Mouse (Mus musculus) CD4-positive, CD25-positive, alpha-beta regulatory T cell, adult 9 weeks (primary cell): Measurements from ENCODE around the gene Scgb1b2. TPM values are rescaled to one million over a fixed set of nuclear protein-coding genes. Genes with fewer than 3 reads are reported as not detected.

Source experiments
- polyA plus RNA-seq: library from polyadenylated mRNA; unstranded; fragments of 100-300 nt; shearing (Covaris generic); gene quantifications from one replicate; pipeline ENCODE4 v1.2.1, GENCODE M21; 2017

The Scgb1b2 gene
- not detected for polyA plus RNA-seq

DNA sequence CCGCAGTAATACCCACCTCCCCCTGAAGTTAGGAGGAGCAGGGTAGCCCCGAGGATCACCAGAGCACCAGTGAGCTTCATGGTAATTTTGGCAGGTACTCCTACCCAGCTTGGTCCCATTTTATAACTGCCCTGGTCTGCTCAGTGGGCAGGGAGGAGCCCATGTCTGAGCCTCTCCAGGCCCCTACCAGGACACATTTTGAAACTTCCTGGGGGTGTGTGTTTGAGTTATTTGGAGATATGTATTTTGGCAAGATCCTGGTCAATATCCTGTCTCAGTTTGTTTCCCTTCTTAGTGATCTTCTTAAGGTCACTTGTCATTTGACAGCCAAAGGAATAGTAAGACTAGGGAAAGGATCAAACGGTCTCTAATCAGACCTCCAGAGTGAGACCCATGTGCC is at the start of gene Scgb1b2:
Scgb1b2 (minus strand) TSS at position 101 of the 400 bp plus-strand sequence.

DNA sequence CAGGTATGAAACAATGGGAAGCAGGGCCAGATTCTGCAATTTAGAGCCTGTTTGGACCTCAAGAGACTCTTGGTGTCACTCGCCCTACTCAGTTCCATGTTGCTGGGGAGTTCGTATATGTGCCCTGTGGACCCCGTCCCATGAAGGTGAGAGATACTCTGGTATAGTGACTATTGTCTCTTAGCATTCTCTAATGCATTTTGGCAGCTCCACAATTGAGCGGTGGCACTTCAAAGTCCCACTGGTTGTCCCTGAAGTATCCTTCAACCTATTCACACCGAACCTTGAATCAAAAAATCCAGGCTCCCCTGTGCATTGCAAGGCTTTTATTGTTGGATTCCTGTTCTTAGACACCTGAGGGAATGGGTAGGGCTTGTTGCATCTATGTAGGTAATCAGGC is 1.4 kb downstream of the Scgb1b2 start, which contains the start of gene Scgb2b2:
Scgb2b2 (plus strand) TSS at position 301 of the 400 bp plus-strand sequence.

Other genes starting within 250 kb of the Scgb1b2 start
- 1,946 TPM for gene Fxyd5, start 249.3 kb downstream of the Scgb1b2 start, polyA plus RNA-seq
- gene Fxyd7, start 240.4 kb downstream of the Scgb1b2 start, polyA plus RNA-seq, result not detected
- gene Fxyd1, start 234.6 kb downstream of the Scgb1b2 start, polyA plus RNA-seq, result not detected
- gene Lgi4, start 232.5 kb downstream of the Scgb1b2 start, polyA plus RNA-seq, result not detected
- gene Fxyd3, start 215.1 kb downstream of the Scgb1b2 start, polyA plus RNA-seq, result not detected
- gene Hpn, start 176.5 kb downstream of the Scgb1b2 start, polyA plus RNA-seq, result 9.4 TPM
- not detected for gene Scn1b, start 164.8 kb downstream of the Scgb1b2 start, polyA plus RNA-seq
- 192 TPM for gene Gramd1a, start 135.9 kb downstream of the Scgb1b2 start, polyA plus RNA-seq
- not detected for gene Scgb2b2, start 1.3 kb downstream of the Scgb1b2 start, polyA plus RNA-seq
- gene Scgb2b3, start 70.3 kb upstream of the Scgb1b2 start, polyA plus RNA-seq, result not detected
- not detected for gene Scgb1b3, start 83.8 kb upstream of the Scgb1b2 start, polyA plus RNA-seq